Comparison of ENCODE assay signal across 23 mouse cellular contexts in genomic region chr1:18973826-18974620, GRCm38 (mm10).
"Had no signal": no experiment of that assay in that cellular context is flagged by ENCODE, and none has a peak within 500 bp of the region (broad histone marks: within the 10 kb centered on the region; RNA-seq: fewer than 3 reads in every experiment).

No protein-coding gene starts in this region.

- ATAC-seq: forebrain, postnatal 0 days; hindbrain, postnatal 0 days; intestine, embryonic 16.5 days; liver, embryonic 12.5 days had no signal

- H3K27me3 ChIP-seq: heart, embryonic 15.5 days; hindbrain, embryonic 13.5 days; hindbrain, embryonic 15.5 days; limb, embryonic 15.5 days; liver, embryonic 12.5 days had no signal

- H3K27ac ChIP-seq: heart, embryonic 13.5 days; heart, embryonic 15.5 days; hindbrain, embryonic 13.5 days; hindbrain, embryonic 15.5 days; hindbrain, postnatal 0 days; limb, embryonic 13.5 days; limb, embryonic 15.5 days; liver, embryonic 12.5 days; liver, embryonic 14.5 days had no signal

- H3K4me1 ChIP-seq: heart, embryonic 13.5 days; heart, embryonic 15.5 days; hindbrain, embryonic 13.5 days; hindbrain, embryonic 15.5 days; limb, embryonic 13.5 days; limb, embryonic 15.5 days; liver, embryonic 12.5 days had no signal

- H3K36me3 ChIP-seq: heart, embryonic 13.5 days; heart, embryonic 15.5 days; hindbrain, embryonic 13.5 days; hindbrain, embryonic 15.5 days; limb, embryonic 13.5 days; limb, embryonic 15.5 days; liver, embryonic 12.5 days had no signal

- H3K4me2 ChIP-seq: heart, embryonic 11.5 days; heart, embryonic 13.5 days; heart, embryonic 15.5 days; hindbrain, embryonic 13.5 days; hindbrain, embryonic 15.5 days; limb, embryonic 13.5 days; limb, embryonic 15.5 days; liver, embryonic 12.5 days had no signal

- DNase-seq: forebrain, postnatal 0 days; gastrocnemius, postnatal 14 days; gastrocnemius, postnatal 36 days; heart, adult 18-20 months; heart, postnatal 14 days; heart, postnatal 36 days; kidney, adult 11 months; kidney, postnatal 10 days; kidney, postnatal 25 days; layer of hippocampus, adult 9-11 months; layer of hippocampus, postnatal 36 days; left cerebral cortex, postnatal 4 days had no signal

- H3K9ac ChIP-seq: forebrain, postnatal 0 days; heart, embryonic 13.5 days; heart, embryonic 15.5 days; hindbrain, embryonic 13.5 days; hindbrain, embryonic 15.5 days; limb, embryonic 13.5 days; limb, embryonic 15.5 days; liver, embryonic 12.5 days; liver, embryonic 14.5 days had no signal

- H3K9me3 ChIP-seq: heart, embryonic 13.5 days; heart, embryonic 15.5 days; hindbrain, embryonic 13.5 days; hindbrain, embryonic 15.5 days; limb, embryonic 13.5 days; limb, embryonic 15.5 days; liver, embryonic 12.5 days had no signal

- H3K4me3 ChIP-seq: heart, embryonic 13.5 days; heart, embryonic 15.5 days; hindbrain, embryonic 13.5 days; hindbrain, embryonic 15.5 days; limb, embryonic 13.5 days; limb, embryonic 15.5 days; liver, embryonic 12.5 days had no signal
